Mouse (Mus musculus) stomach, postnatal 0 days (tissue): ENCODE results near the gene Ccdc149.

Source experiments
- CTCF ChIP-seq: IDR thresholded peaks from 2 replicates; pipeline ENCODE4 v1.5.1; 2016; ENCODE audit warnings: antibody characterized with exemption, low read depth, mild to moderate bottlenecking, moderate library complexity
- EP300 ChIP-seq: optimal IDR thresholded peaks from 2 replicates; pipeline ENCODE3; 2016; ENCODE audit warnings: antibody characterized with exemption

DNA sequence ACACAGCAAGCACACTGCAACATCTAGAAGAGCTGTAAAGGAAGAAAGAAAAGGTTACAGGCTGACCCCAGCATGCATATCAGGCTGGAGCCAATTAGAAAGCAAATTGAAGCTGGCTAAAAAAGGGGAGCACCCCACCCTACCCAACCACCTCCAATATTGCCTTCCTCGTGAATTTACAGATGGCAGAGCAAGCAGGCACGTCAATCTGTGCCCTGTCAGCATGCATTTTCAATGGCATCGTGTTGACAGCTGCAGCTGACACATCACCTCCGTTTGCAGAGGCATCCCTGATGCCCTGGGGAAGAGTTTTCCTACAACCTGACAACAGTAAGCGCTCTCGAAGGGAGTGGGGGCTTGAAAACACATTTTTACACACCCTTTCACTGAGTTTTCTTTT is 14.2 kb downstream of the Ccdc149 start:
- TF ChIP-seq CTCF, result no peak
- TF ChIP-seq EP300, result no peak
